Mouse (Mus musculus) midbrain, embryonic 11.5 days (tissue): ENCODE measurements around the gene Stard3nl. TPM values are rescaled to one million over a fixed set of nuclear protein-coding genes. Genes with fewer than 3 reads are reported as not detected.

ENCODE experiments used
- ATAC-seq: fragments of 200-750 bp; cut with Nextera tagmentation; 2 replicates; pipeline ENCODE4 v1.8.0; 2017; ENCODE audit warnings: moderate TSS enrichment, moderate library complexity; ENCODE audit not compliant: low FRiP score
- DNase-seq: peaks from one replicate; pipeline ENCODE4 v3.0.0; 2015; ENCODE audit warnings: low spot score; ENCODE audit errors: missing footprints
- H3K27ac ChIP-seq: fragments of 300-500 bp; sonication (generic); 2 replicates; pipeline ENCODE4 v1.5.1; 2014; ENCODE audit warnings: low read depth, low read length
- H3K27me3 ChIP-seq: fragments of 300-500 bp; sonication (generic); 2 replicates; pipeline ENCODE4 v1.6.1; 2014; ENCODE audit warnings: mild to moderate bottlenecking, low read length, moderate library complexity, mixed read lengths; ENCODE audit not compliant: control insufficient read depth, insufficient read depth
- H3K36me3 ChIP-seq: fragments of 300-500 bp; sonication (generic); 2 replicates; pipeline ENCODE4 v1.6.1; 2014; ENCODE audit warnings: mild to moderate bottlenecking, low read length, moderate library complexity, mixed read lengths; ENCODE audit not compliant: control insufficient read depth, insufficient read depth
- H3K4me1 ChIP-seq: fragments of 300-500 bp; sonication (generic); 2 replicates; pipeline ENCODE4 v1.6.1; 2014; ENCODE audit warnings: low read length; ENCODE audit not compliant: control insufficient read depth, insufficient read depth
- H3K4me2 ChIP-seq: fragments of 300-500 bp; sonication (generic); 2 replicates; pipeline ENCODE4 v1.6.1; 2014; ENCODE audit warnings: mild to moderate bottlenecking, moderate library complexity
- H3K4me3 ChIP-seq: fragments of 300-500 bp; sonication (generic); 2 replicates; pipeline ENCODE4 v1.5.1; 2014; ENCODE audit warnings: low read depth, low read length
- H3K9ac ChIP-seq: fragments of 300-500 bp; sonication (generic); 2 replicates; pipeline ENCODE4 v1.6.1; 2014; ENCODE audit warnings: low read length
- H3K9me3 ChIP-seq: fragments of 300-500 bp; sonication (generic); 2 replicates; pipeline ENCODE4 v1.6.1; 2016; ENCODE audit warnings: low read length; ENCODE audit not compliant: control insufficient read depth
- WGBS: fragments of 180-500 bp; shearing (Covaris S2); extraction: QIAGEN DNeasy Blood & Tissue Kit; methylation state at CpG from one replicate; pipeline ENCODE4 v1.1.7; 2014; 5-methylcytosine and 5-hydroxymethylcytosine counted together
- polyA plus RNA-seq: library from polyadenylated mRNA; unstranded; fragments of >200 nt; fragmentation: Nextera tagmentation; extraction: Ambion mirVana; gene quantifications from 2 replicates; pipeline ENCODE4 v1.2.1, GENCODE M21; 2014

Gene Stard3nl
- polyA plus RNA-seq, 1 experiment from 2014 or later: 133 TPM

- Histone ChIP-seq H3K9ac (no peak overlapping the region), H3K4me3 (no peak overlapping the region), H3K27me3 (no peaks in the 10 kb centered on the region), H3K36me3 (no peaks in the 10 kb centered on the region), H3K27ac (no peak overlapping the region), H3K9me3 (no peaks in the 10 kb centered on the region), H3K4me2 (no peak overlapping the region), H3K4me1 (no peaks in the 10 kb centered on the region)
- no peak for DNase-seq
- ATAC-seq: no peak
- WGBS: 80% methylated on average over 2 of the region's 2 CpGs
Observed at GRCm38 (mm10) chr13:19412334-19412939, 16.8 kb upstream of the Stard3nl start.

GRCm38 (mm10) chr13:19411886-19412285 lies 16.3 kb upstream of the Stard3nl start:
- H3K36me3 ChIP-seq: no peaks in the 10 kb centered on the region
- no peak overlapping the region for H3K4me3 ChIP-seq
- no peaks in the 10 kb centered on the region for H3K27me3 ChIP-seq
- 83% methylated on average over 5 of the region's 5 CpGs for WGBS
- DNase-seq (no peak), ATAC-seq (no peak)
- H3K4me1 ChIP-seq: no peaks in the 10 kb centered on the region
- no peaks in the 10 kb centered on the region for H3K9me3 ChIP-seq
- no peak overlapping the region for H3K4me2 ChIP-seq
- no peak overlapping the region for H3K27ac ChIP-seq
- H3K9ac ChIP-seq: no peak overlapping the region

GRCm38 (mm10) chr13:19410694-19411093 lies 15.1 kb upstream of the Stard3nl start:
- no peaks in the 10 kb centered on the region for H3K9me3 ChIP-seq
- no peak for DNase-seq
- H3K4me2 ChIP-seq: no peak overlapping the region
- 89% methylated on average over 4 of the region's 4 CpGs for WGBS
- ATAC-seq: no peak
- H3K36me3 ChIP-seq: no peaks in the 10 kb centered on the region
- H3K27ac ChIP-seq: no peak overlapping the region
- H3K4me1 ChIP-seq: no peaks in the 10 kb centered on the region
- no peak overlapping the region for H3K9ac ChIP-seq
- no peaks in the 10 kb centered on the region for H3K27me3 ChIP-seq
- no peak overlapping the region for H3K4me3 ChIP-seq

GRCm38 (mm10) chr13:19407953-19408352 lies 12.4 kb upstream of the Stard3nl start:
- Histone ChIP-seq H3K9ac (no peak overlapping the region), H3K4me3 (no peak overlapping the region), H3K4me2 (no peak overlapping the region), H3K9me3 (no peaks in the 10 kb centered on the region), H3K27ac (no peak overlapping the region), H3K36me3 (no peaks in the 10 kb centered on the region), H3K4me1 (no peaks in the 10 kb centered on the region), H3K27me3 (no peaks in the 10 kb centered on the region)
- ATAC-seq: no peak
- DNase-seq: no peak
- WGBS: 94% methylated on average over 2 of the region's 2 CpGs

- Histone ChIP-seq H3K4me1 (no peaks in the 10 kb centered on the region), H3K27ac (no peak overlapping the region), H3K9me3 (no peaks in the 10 kb centered on the region), H3K9ac (no peak overlapping the region), H3K36me3 (no peaks in the 10 kb centered on the region), H3K27me3 (no peaks in the 10 kb centered on the region), H3K4me3 (no peak overlapping the region), H3K4me2 (no peak overlapping the region)
- 77% methylated on average over 2 of the region's 2 CpGs for WGBS
- ATAC-seq (no peak), DNase-seq (no peak)
Observed at GRCm38 (mm10) chr13:19404623-19405022, 9.0 kb upstream of the Stard3nl start.

- Histone ChIP-seq H3K9ac (peak overlapping the region; percentile 90), H3K9me3 (no peaks in the 10 kb centered on the region), H3K27me3 (no peaks in the 10 kb centered on the region), H3K36me3 (no peaks in the 10 kb centered on the region), H3K4me3 (peak overlapping the region; percentile 85), H3K4me1 (peaks cover 7% of the 10 kb centered on the region), H3K4me2 (peak overlapping the region; percentile 54), H3K27ac (no peak overlapping the region; the same call in 1 of the 2 replicates)
- 1% methylated on average over 25 of the region's 25 CpGs for WGBS
- DNase-seq (peak; percentile 86), ATAC-seq (peak; percentile 86)
Observed at GRCm38 (mm10) chr13:19394798-19395687, 552 bp downstream of the Stard3nl start.

- Histone ChIP-seq H3K9ac (no peak overlapping the region), H3K36me3 (no peaks in the 10 kb centered on the region), H3K4me3 (no peak overlapping the region), H3K4me1 (peaks cover 7% of the 10 kb centered on the region), H3K9me3 (no peaks in the 10 kb centered on the region), H3K4me2 (no peak overlapping the region; the same call in 1 of the 2 replicates), H3K27ac (no peak overlapping the region), H3K27me3 (no peaks in the 10 kb centered on the region)
- DNase-seq (no peak), ATAC-seq (no peak)
- WGBS: 68% methylated on average over 4 of the region's 4 CpGs
Observed at GRCm38 (mm10) chr13:19394171-19394570, 1.4 kb downstream of the Stard3nl start.

- Histone ChIP-seq H3K27me3 (no peaks in the 10 kb centered on the region), H3K4me1 (peaks cover 7% of the 10 kb centered on the region), H3K9ac (no peak overlapping the region), H3K9me3 (no peaks in the 10 kb centered on the region), H3K4me2 (no peak overlapping the region), H3K36me3 (no peaks in the 10 kb centered on the region), H3K27ac (no peak overlapping the region), H3K4me3 (no peak overlapping the region)
- DNase-seq (no peak), ATAC-seq (no peak)
- WGBS: 80% methylated on average over 2 of the region's 2 CpGs
Observed at GRCm38 (mm10) chr13:19393731-19394130, 1.9 kb downstream of the Stard3nl start.

GRCm38 (mm10) chr13:19391608-19392007 lies 4.0 kb downstream of the Stard3nl start:
- Histone ChIP-seq H3K9me3 (no peaks in the 10 kb centered on the region), H3K4me2 (no peak overlapping the region), H3K27ac (no peak overlapping the region), H3K36me3 (no peaks in the 10 kb centered on the region), H3K27me3 (no peaks in the 10 kb centered on the region), H3K4me1 (peaks cover 7% of the 10 kb centered on the region), H3K4me3 (no peak overlapping the region), H3K9ac (no peak overlapping the region)
- WGBS: 80% methylated on average over 4 of the region's 4 CpGs
- ATAC-seq (no peak), DNase-seq (no peak)
